Mouse (Mus musculus): ENCODE measurements around the gene Fam19a4.

Gene Fam19a4

GRCm38 (mm10) chr6:97060074-97060681 lies at the start of gene Fam19a4:
TSS of gene Fam19a4 (minus strand) at chr6:97060413.
- peak; percentile 6 for DNase-seq

GRCm38 (mm10) chr6:97106777-97107176 lies 46.6 kb upstream of the Fam19a4 start:
- peak; percentile 28 for DNase-seq

- no peak for DNase-seq
Observed at GRCm38 (mm10) chr6:97106106-97106505, 45.9 kb upstream of the Fam19a4 start.

- no peak for DNase-seq
Observed at GRCm38 (mm10) chr6:97104264-97104852, 44.1 kb upstream of the Fam19a4 start.

GRCm38 (mm10) chr6:97101958-97102702 lies 41.9 kb upstream of the Fam19a4 start:
- DNase-seq, result no peak

GRCm38 (mm10) chr6:97101190-97101957 lies 41.2 kb upstream of the Fam19a4 start:
- no peak for DNase-seq

- no peak for DNase-seq
Observed at GRCm38 (mm10) chr6:97082336-97082735, 22.1 kb upstream of the Fam19a4 start.

GRCm38 (mm10) chr6:97080016-97080415 lies 19.8 kb upstream of the Fam19a4 start:
- DNase-seq, result no peak

- DNase-seq, result no peak
Observed at GRCm38 (mm10) chr6:97059599-97059998, 614 bp downstream of the Fam19a4 start.

GRCm38 (mm10) chr6:97052196-97052770 lies 7.9 kb downstream of the Fam19a4 start:
- DNase-seq, result no peak

GRCm38 (mm10) chr6:97048403-97048802 lies 11.8 kb downstream of the Fam19a4 start:
- no peak for DNase-seq

- no peak for DNase-seq
Observed at GRCm38 (mm10) chr6:97046541-97046940, 13.7 kb downstream of the Fam19a4 start.

GRCm38 (mm10) chr6:97027110-97027677 lies 33.0 kb downstream of the Fam19a4 start:
- DNase-seq, result no peak

- no peak for DNase-seq
Observed at GRCm38 (mm10) chr6:97019323-97019722, 40.9 kb downstream of the Fam19a4 start.

GRCm38 (mm10) chr6:97016711-97017110 lies 43.5 kb downstream of the Fam19a4 start:
- DNase-seq, result no peak

GRCm38 (mm10) chr6:97016018-97016417 lies 44.2 kb downstream of the Fam19a4 start:
- no peak for DNase-seq

GRCm38 (mm10) chr6:97006513-97007094 lies 53.6 kb downstream of the Fam19a4 start:
- peak; percentile 43 for DNase-seq

- DNase-seq, result peak; percentile 15
Observed at GRCm38 (mm10) chr6:97005038-97005437, 55.2 kb downstream of the Fam19a4 start.

- DNase-seq, result no peak
Observed at GRCm38 (mm10) chr6:96995556-96996159, 64.6 kb downstream of the Fam19a4 start.

GRCm38 (mm10) chr6:96991741-96992140 lies 68.5 kb downstream of the Fam19a4 start:
- no peak for DNase-seq

- DNase-seq, result no peak
Observed at GRCm38 (mm10) chr6:96977537-96977936, 82.7 kb downstream of the Fam19a4 start.

- DNase-seq, result no peak
Observed at GRCm38 (mm10) chr6:96944796-96945195, 115.4 kb downstream of the Fam19a4 start.

Data from right cerebral cortex, postnatal 25 days (tissue).